Mouse (Mus musculus): ENCODE data around the gene Olfr1150-ps1. TPM values are rescaled to one million over a fixed set of nuclear protein-coding genes. Genes with fewer than 3 reads are reported as not detected.

Gene Olfr1150-ps1
- total and polyA plus RNA-seq, 3 experiments = not detected

- H3K27me3 ChIP-seq (ENCODE audit: insufficient read depth, low read length) = no peaks in the 10 kb centered on the region
- no peaks in the 10 kb centered on the region for H3K36me3 ChIP-seq (replicated peaks)
- H3K4me3 ChIP-seq (ENCODE audit: low read depth, low read length) = no peak within 1 kb of the TSS
- H3K9me3 ChIP-seq (replicated peaks) = 0 out of 2 replicates have a peak, but pooled peaks cover 4% of the 10 kb centered on the region
- ATAC-seq (ENCODE audit: extremely low read depth, insufficient number of reproducible peaks, low FRiP score, poor library complexity, severe bottlenecking) (no peak), DNase-seq (ENCODE audit: low spot score) (no peak)
- no peaks in the 10 kb centered on the region for H3K4me1 ChIP-seq (ENCODE audit: insufficient read depth, low read depth, low read length)
- TF ChIP-seq GATA1 (IDR thresholded peaks at IDR 0.05; ENCODE audit: borderline replicate concordance, low read length) = no peak
- no peak for TF ChIP-seq POLR2AphosphoS5 (IDR thresholded peaks at IDR 0.05; ENCODE audit: insufficient replicate concordance, low read depth, low read length)
- TF ChIP-seq GATA2 (IDR thresholded peaks at IDR 0.05; ENCODE audit: borderline replicate concordance, low read depth, low read length) = no peak
- TF ChIP-seq CTCF (IDR thresholded peaks at IDR 0.05; ENCODE audit: low read depth, low read length) = no peak
- TF ChIP-seq TAL1 (conservative IDR thresholded peaks at IDR 0.05; ENCODE audit: low read depth, low read length) = no peak
Observed at GRCm38 (mm10) chr2:87894662-87895061, 50.9 kb downstream of the Olfr1150-ps1 start, which contains the start of gene Olfr1153. Olfr1153 (plus strand) TSS chr2:87894962.

Other genes with a start within 250 kb of the Olfr1150-ps1 start
Only the 20 nearest of the 30 such genes appear.
- gene Olfr1135, start 170.3 kb upstream of the Olfr1150-ps1 start, total RNA-seq (2014; fragmentation: Nextera tagmentation) = not detected in 2 replicates
- gene Olfr1135, start 170.3 kb upstream of the Olfr1150-ps1 start, total RNA-seq (2017) = 0.05 TPM in 1 of 2 replicates, not detected in the other
- not detected in 2 replicates for gene Olfr1135, start 170.3 kb upstream of the Olfr1150-ps1 start, polyA plus RNA-seq (2012)
- gene Olfr1136, start 150.0 kb upstream of the Olfr1150-ps1 start, total RNA-seq (2014; fragmentation: Nextera tagmentation) = not detected in 2 replicates
- gene Olfr1136, start 150.0 kb upstream of the Olfr1150-ps1 start, total RNA-seq (2017) = 0.17 TPM in 1 of 2 replicates, not detected in the other
- gene Olfr1136, start 150.0 kb upstream of the Olfr1150-ps1 start, polyA plus RNA-seq (2012) = not detected in 2 replicates
- not detected in 2 replicates for gene Olfr1137, start 130.8 kb upstream of the Olfr1150-ps1 start, total RNA-seq (2014; fragmentation: Nextera tagmentation)
- gene Olfr1137, start 130.8 kb upstream of the Olfr1150-ps1 start, total RNA-seq (2017) = 0.11 and 0.29 TPM in 2 replicates
- not detected in 2 replicates for gene Olfr1137, start 130.8 kb upstream of the Olfr1150-ps1 start, polyA plus RNA-seq (2012)
- not detected in 2 replicates for gene Olfr1138, start 104.0 kb upstream of the Olfr1150-ps1 start, total RNA-seq (2014; fragmentation: Nextera tagmentation)
- gene Olfr1138, start 104.0 kb upstream of the Olfr1150-ps1 start, total RNA-seq (2017) = 0.33 TPM in 1 of 2 replicates, not detected in the other
- gene Olfr1138, start 104.0 kb upstream of the Olfr1150-ps1 start, polyA plus RNA-seq (2012) = not detected in 2 replicates
- gene Olfr1140, start 100.2 kb upstream of the Olfr1150-ps1 start, total RNA-seq (2014; fragmentation: Nextera tagmentation) = not detected in 2 replicates
- gene Olfr1140, start 100.2 kb upstream of the Olfr1150-ps1 start, total RNA-seq (2017) = 0.16 TPM in 1 of 2 replicates, not detected in the other
- not detected in 2 replicates for gene Olfr1140, start 100.2 kb upstream of the Olfr1150-ps1 start, polyA plus RNA-seq (2012)
- not detected in 2 replicates for gene Olfr1141, start 90.0 kb upstream of the Olfr1150-ps1 start, total RNA-seq (2014; fragmentation: Nextera tagmentation)
- gene Olfr1141, start 90.0 kb upstream of the Olfr1150-ps1 start, total RNA-seq (2017) = 0.17 TPM in 1 of 2 replicates, not detected in the other
- gene Olfr1141, start 90.0 kb upstream of the Olfr1150-ps1 start, polyA plus RNA-seq (2012) = not detected in 2 replicates
- gene Olfr152, start 64.5 kb upstream of the Olfr1150-ps1 start, total RNA-seq (2014; fragmentation: Nextera tagmentation) = not detected in 2 replicates
- 0.16 TPM in 1 of 2 replicates, not detected in the other for gene Olfr152, start 64.5 kb upstream of the Olfr1150-ps1 start, total RNA-seq (2017)
- not detected in 2 replicates for gene Olfr152, start 64.5 kb upstream of the Olfr1150-ps1 start, polyA plus RNA-seq (2012)
- gene Olfr1143, start 43.4 kb upstream of the Olfr1150-ps1 start, total RNA-seq (2014; fragmentation: Nextera tagmentation) = not detected in 2 replicates
- gene Olfr1143, start 43.4 kb upstream of the Olfr1150-ps1 start, total RNA-seq (2017) = 0.05 and 0.29 TPM in 2 replicates
- gene Olfr1143, start 43.4 kb upstream of the Olfr1150-ps1 start, polyA plus RNA-seq (2012) = not detected in 2 replicates
- not detected in 2 replicates for gene Olfr1145, start 34.2 kb upstream of the Olfr1150-ps1 start, total RNA-seq (2014; fragmentation: Nextera tagmentation)
- not detected in 2 replicates for gene Olfr1145, start 34.2 kb upstream of the Olfr1150-ps1 start, total RNA-seq (2017)
- gene Olfr1145, start 34.2 kb upstream of the Olfr1150-ps1 start, polyA plus RNA-seq (2012) = not detected in 2 replicates
- not detected in 2 replicates for gene Olfr1148, start 13.5 kb upstream of the Olfr1150-ps1 start, total RNA-seq (2014; fragmentation: Nextera tagmentation)
- gene Olfr1148, start 13.5 kb upstream of the Olfr1150-ps1 start, total RNA-seq (2017) = 0.11 TPM in 1 of 2 replicates, not detected in the other
- not detected in 2 replicates for gene Olfr1148, start 13.5 kb upstream of the Olfr1150-ps1 start, polyA plus RNA-seq (2012)
- not detected in 2 replicates for gene Olfr1151, start 11.9 kb downstream of the Olfr1150-ps1 start, total RNA-seq (2014; fragmentation: Nextera tagmentation)
- 0.38 TPM in 1 of 2 replicates, not detected in the other for gene Olfr1151, start 11.9 kb downstream of the Olfr1150-ps1 start, total RNA-seq (2017)
- not detected in 2 replicates for gene Olfr1151, start 11.9 kb downstream of the Olfr1150-ps1 start, polyA plus RNA-seq (2012)
- not detected in 2 replicates for gene Olfr1152, start 22.5 kb downstream of the Olfr1150-ps1 start, total RNA-seq (2014; fragmentation: Nextera tagmentation)
- gene Olfr1152, start 22.5 kb downstream of the Olfr1150-ps1 start, total RNA-seq (2017) = 0.12 and 0.16 TPM in 2 replicates
- gene Olfr1152, start 22.5 kb downstream of the Olfr1150-ps1 start, polyA plus RNA-seq (2012) = not detected in 2 replicates
- gene Olfr1153, start 51.0 kb downstream of the Olfr1150-ps1 start, total RNA-seq (2014; fragmentation: Nextera tagmentation) = not detected in 2 replicates
- gene Olfr1153, start 51.0 kb downstream of the Olfr1150-ps1 start, total RNA-seq (2017) = 0.12 and 0.27 TPM in 2 replicates
- not detected in 2 replicates for gene Olfr1153, start 51.0 kb downstream of the Olfr1150-ps1 start, polyA plus RNA-seq (2012)
- gene Olfr1154, start 61.2 kb downstream of the Olfr1150-ps1 start, total RNA-seq (2014; fragmentation: Nextera tagmentation) = not detected in 2 replicates
- not detected in 2 replicates for gene Olfr1154, start 61.2 kb downstream of the Olfr1150-ps1 start, total RNA-seq (2017)
- not detected in 2 replicates for gene Olfr1154, start 61.2 kb downstream of the Olfr1150-ps1 start, polyA plus RNA-seq (2012)
- gene Olfr1155, start 101.1 kb downstream of the Olfr1150-ps1 start, total RNA-seq (2014; fragmentation: Nextera tagmentation) = not detected in 2 replicates
- gene Olfr1155, start 101.1 kb downstream of the Olfr1150-ps1 start, total RNA-seq (2017) = 0.06 and 0.33 TPM in 2 replicates
- not detected in 2 replicates for gene Olfr1155, start 101.1 kb downstream of the Olfr1150-ps1 start, polyA plus RNA-seq (2012)
- not detected in 2 replicates for gene Olfr1156, start 109.1 kb downstream of the Olfr1150-ps1 start, total RNA-seq (2014; fragmentation: Nextera tagmentation)
- 0.16 and 0.29 TPM in 2 replicates for gene Olfr1156, start 109.1 kb downstream of the Olfr1150-ps1 start, total RNA-seq (2017)
- gene Olfr1156, start 109.1 kb downstream of the Olfr1150-ps1 start, polyA plus RNA-seq (2012) = not detected in 2 replicates
- gene Olfr1157, start 124.3 kb downstream of the Olfr1150-ps1 start, total RNA-seq (2014; fragmentation: Nextera tagmentation) = not detected in 2 replicates
- gene Olfr1157, start 124.3 kb downstream of the Olfr1150-ps1 start, total RNA-seq (2017) = not detected in 2 replicates
- not detected in 2 replicates for gene Olfr1157, start 124.3 kb downstream of the Olfr1150-ps1 start, polyA plus RNA-seq (2012)
- not detected in 2 replicates for gene Olfr74, start 130.7 kb downstream of the Olfr1150-ps1 start, total RNA-seq (2014; fragmentation: Nextera tagmentation)
- gene Olfr74, start 130.7 kb downstream of the Olfr1150-ps1 start, total RNA-seq (2017) = not detected in 2 replicates
- not detected in 2 replicates for gene Olfr74, start 130.7 kb downstream of the Olfr1150-ps1 start, polyA plus RNA-seq (2012)
- not detected in 2 replicates for gene Olfr1158, start 146.1 kb downstream of the Olfr1150-ps1 start, total RNA-seq (2014; fragmentation: Nextera tagmentation)
- gene Olfr1158, start 146.1 kb downstream of the Olfr1150-ps1 start, total RNA-seq (2017) = 0.29 TPM in 1 of 2 replicates, not detected in the other
- not detected in 2 replicates for gene Olfr1158, start 146.1 kb downstream of the Olfr1150-ps1 start, polyA plus RNA-seq (2012)
- not detected in 2 replicates for gene Olfr1160, start 164.3 kb downstream of the Olfr1150-ps1 start, total RNA-seq (2014; fragmentation: Nextera tagmentation)
- 0.16 and 0.29 TPM in 2 replicates for gene Olfr1160, start 164.3 kb downstream of the Olfr1150-ps1 start, total RNA-seq (2017)
- gene Olfr1160, start 164.3 kb downstream of the Olfr1150-ps1 start, polyA plus RNA-seq (2012) = not detected in 2 replicates